Mouse (Mus musculus) lung, adult 2 months (tissue): ENCODE data around the gene Magoh.

Source experiments
- CTCF ChIP-seq: fragments of 200-500 bp; IDR thresholded peaks from 2 replicates; pipeline ENCODE4 v1.5.1; 2011; ENCODE audit warnings: mild to moderate bottlenecking, low read length, control low read depth; ENCODE audit not compliant: insufficient read depth
- POLR2A ChIP-seq: fragments of 200-500 bp; IDR thresholded peaks from 2 replicates; pipeline ENCODE4 v1.6.1; 2011; ENCODE audit warnings: low read depth, mild to moderate bottlenecking, control low read depth, low read length, borderline replicate concordance; ENCODE audit errors: extremely low read depth

DNA sequence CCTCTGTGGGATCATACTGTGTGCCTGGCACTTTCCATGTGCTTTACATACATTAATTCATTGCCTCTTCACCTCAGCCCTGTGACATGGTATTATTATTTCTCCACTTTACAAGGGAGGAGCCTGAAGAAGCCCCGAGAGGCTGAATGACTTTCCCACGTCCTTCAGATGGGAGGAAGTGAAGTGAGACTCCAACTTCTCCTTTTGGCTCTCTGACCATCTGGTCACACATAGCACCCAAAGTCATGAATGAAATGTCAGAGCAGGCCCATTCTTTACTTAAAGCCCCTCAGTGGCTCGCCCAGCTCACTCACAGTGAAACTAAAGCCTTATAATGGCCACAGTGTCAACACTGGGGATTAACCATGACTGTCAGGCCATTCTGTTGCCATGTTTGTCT is 55.7 kb downstream of the Magoh start:
- TF ChIP-seq POLR2A (no peak), CTCF (no peak)
